Mouse (Mus musculus) heart, embryonic 11.5 days (tissue): ENCODE data around the gene Stac3. TPM values are rescaled to one million over a fixed set of nuclear protein-coding genes. Genes with fewer than 3 reads are reported as not detected.
A peak's percentile ranks its signal among the peaks of the same experiment; 100 is the strongest.

Experiments used
- ATAC-seq: fragments of 200-750 bp; cut with Nextera tagmentation; replicated peaks from 2 replicates; pipeline ENCODE4 v1.8.0; 2017; ENCODE audit warnings: moderate library complexity; ENCODE audit not compliant: insufficient number of reproducible peaks, low FRiP score, low TSS enrichment
- H3K27ac ChIP-seq: fragments of 300-500 bp; sonication (generic); 2 replicates; pipeline ENCODE4 v1.5.1; 2014; ENCODE audit warnings: mild to moderate bottlenecking, low read depth, low read length
- H3K27me3 ChIP-seq: fragments of 300-500 bp; sonication (generic); 2 replicates; pipeline ENCODE4 v1.6.1; 2014; ENCODE audit warnings: mild to moderate bottlenecking, low read length, mixed read lengths; ENCODE audit not compliant: control insufficient read depth, insufficient read depth
- H3K36me3 ChIP-seq: fragments of 300-500 bp; sonication (generic); 2 replicates; pipeline ENCODE4 v1.6.1; 2014; ENCODE audit warnings: mild to moderate bottlenecking, low read length, moderate library complexity, mixed read lengths; ENCODE audit not compliant: control insufficient read depth, insufficient read depth
- H3K4me1 ChIP-seq: fragments of 300-500 bp; sonication (generic); 2 replicates; pipeline ENCODE4 v1.6.1; 2014; ENCODE audit warnings: low read length; ENCODE audit not compliant: control insufficient read depth, insufficient read depth
- H3K4me2 ChIP-seq: fragments of 300-500 bp; sonication (generic); 2 replicates; pipeline ENCODE4 v1.6.1; 2014; ENCODE audit warnings: mild to moderate bottlenecking, moderate library complexity
- H3K4me3 ChIP-seq: fragments of 300-500 bp; sonication (generic); 2 replicates; pipeline ENCODE4 v1.5.1; 2014; ENCODE audit warnings: low read depth, low read length
- H3K9ac ChIP-seq: fragments of 300-500 bp; sonication (generic); 2 replicates; pipeline ENCODE4 v1.6.1; 2014; ENCODE audit warnings: mild to moderate bottlenecking, low read depth, low read length, moderate library complexity
- H3K9me3 ChIP-seq: fragments of 300-500 bp; sonication (generic); replicated peaks from 2 replicates; pipeline ENCODE4 v1.6.1; 2016; ENCODE audit warnings: low read length; ENCODE audit not compliant: control insufficient read depth
- WGBS: fragments of 180-500 bp; shearing (Covaris S2); extraction: QIAGEN DNeasy Blood & Tissue Kit; methylation state at CpG from one replicate; pipeline ENCODE4 v1.1.7; 2014; ENCODE audit not compliant: insufficient replicate concordance; 5-methylcytosine and 5-hydroxymethylcytosine counted together
- polyA plus RNA-seq: library from polyadenylated mRNA; unstranded; fragments of >200 nt; fragmentation: Nextera tagmentation; extraction: Ambion mirVana; gene quantifications from 2 replicates; pipeline ENCODE4 v1.2.1, GENCODE M21; 2014

The Stac3 gene
- polyA plus RNA-seq, 1 experiment from 2014 or later: 0.30 TPM

DNA sequence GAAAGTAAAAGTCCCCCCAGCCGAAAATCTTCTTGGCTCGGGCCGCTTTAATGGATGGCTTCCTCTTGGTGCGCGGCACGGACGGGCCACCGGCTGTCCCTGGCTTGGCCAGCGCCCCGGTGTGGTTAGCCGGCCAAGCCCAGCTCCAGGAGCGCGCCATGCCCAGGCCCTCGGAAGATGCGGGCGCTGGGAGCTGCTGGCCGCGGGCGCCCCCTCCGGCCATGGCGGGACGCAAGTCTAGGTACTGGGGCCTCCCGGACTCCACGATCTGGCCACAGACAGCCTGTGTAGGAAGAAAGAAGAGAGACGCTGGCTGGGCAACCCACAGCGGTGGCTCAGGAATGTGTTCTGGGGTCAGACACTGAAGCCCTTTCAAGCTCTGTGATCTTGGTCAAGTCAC, 25.2 kb downstream of the Stac3 start:
- ATAC-seq: no peak; the same call in 1 of the 2 replicates
- Histone ChIP-seq H3K9ac (no peak overlapping the region), H3K4me2 (peak overlapping the region; percentile 51), H3K9me3 (no peaks in the 10 kb centered on the region), H3K27ac (no peak overlapping the region), H3K27me3 (peaks cover 87% of the 10 kb centered on the region), H3K36me3 (no peaks in the 10 kb centered on the region), H3K4me1 (peaks cover 14% of the 10 kb centered on the region), H3K4me3 (peak overlapping the region; percentile 29)
- under 1% methylated on average over 26 of the region's 26 CpGs for WGBS

DNA sequence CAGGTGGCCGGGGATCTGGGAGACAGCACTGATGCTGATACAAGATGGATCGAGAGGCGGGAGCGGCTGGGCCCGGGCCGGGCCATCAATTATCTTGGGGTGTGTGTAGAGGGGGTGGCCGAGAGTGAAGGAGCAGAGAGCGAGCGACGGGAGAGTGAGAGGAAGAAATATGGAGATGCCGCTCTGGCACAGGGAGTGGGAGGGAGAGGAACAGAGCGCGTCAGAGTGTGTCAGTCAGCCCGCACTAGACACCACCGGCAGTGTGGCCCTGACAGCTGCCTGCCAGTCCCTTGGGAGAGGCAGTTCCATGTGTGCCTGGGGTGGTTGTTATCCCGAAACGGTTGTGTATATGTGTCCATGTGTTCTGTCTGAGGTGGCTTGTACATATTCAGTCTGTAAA, 26.0 kb downstream of the Stac3 start:
- H3K9me3 ChIP-seq: no peaks in the 10 kb centered on the region
- no peak overlapping the region for H3K9ac ChIP-seq
- peaks cover 13% of the 10 kb centered on the region for H3K4me1 ChIP-seq
- 0 out of 2 replicates have a peak, but pooled peaks have one; percentile 37 for ATAC-seq
- H3K4me3 ChIP-seq: no peak overlapping the region
- H3K4me2 ChIP-seq: no peak overlapping the region
- 3% methylated on average over 17 of the region's 17 CpGs for WGBS
- no peak overlapping the region for H3K27ac ChIP-seq
- H3K27me3 ChIP-seq: peaks cover 95% of the 10 kb centered on the region
- no peaks in the 10 kb centered on the region for H3K36me3 ChIP-seq

DNA sequence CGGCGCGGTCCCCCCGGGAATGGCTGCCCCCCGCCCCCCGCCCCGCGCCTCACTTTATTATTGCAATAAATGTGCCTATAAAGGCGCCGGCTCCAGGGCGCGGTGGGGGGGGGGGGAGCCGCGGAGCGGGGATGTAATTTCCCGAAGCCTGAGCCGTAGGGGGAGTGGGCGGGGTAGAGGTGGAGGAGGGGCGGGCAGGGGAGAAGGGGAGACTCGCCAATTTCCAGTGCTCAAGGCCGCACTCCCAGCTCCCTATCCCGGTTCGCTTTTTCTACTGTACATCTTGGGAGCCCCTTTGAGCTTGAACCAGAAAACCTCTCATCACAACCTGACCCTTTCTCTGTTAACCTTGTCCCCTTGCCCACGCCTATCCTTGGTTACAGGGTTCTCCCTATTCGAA, 29.5 kb downstream of the Stac3 start:
- no peak overlapping the region; the same call in 1 of the 2 replicates for H3K4me2 ChIP-seq
- H3K36me3 ChIP-seq: no peaks in the 10 kb centered on the region
- no peaks in the 10 kb centered on the region for H3K9me3 ChIP-seq
- peaks cover 22% of the 10 kb centered on the region for H3K4me1 ChIP-seq
- H3K27me3 ChIP-seq: peaks cover 100% of the 10 kb centered on the region
- no peak overlapping the region for H3K4me3 ChIP-seq
- H3K9ac ChIP-seq: no peak overlapping the region
- under 1% methylated on average over 22 of the region's 25 CpGs for WGBS
- H3K27ac ChIP-seq: no peak overlapping the region
- ATAC-seq: no peak

DNA sequence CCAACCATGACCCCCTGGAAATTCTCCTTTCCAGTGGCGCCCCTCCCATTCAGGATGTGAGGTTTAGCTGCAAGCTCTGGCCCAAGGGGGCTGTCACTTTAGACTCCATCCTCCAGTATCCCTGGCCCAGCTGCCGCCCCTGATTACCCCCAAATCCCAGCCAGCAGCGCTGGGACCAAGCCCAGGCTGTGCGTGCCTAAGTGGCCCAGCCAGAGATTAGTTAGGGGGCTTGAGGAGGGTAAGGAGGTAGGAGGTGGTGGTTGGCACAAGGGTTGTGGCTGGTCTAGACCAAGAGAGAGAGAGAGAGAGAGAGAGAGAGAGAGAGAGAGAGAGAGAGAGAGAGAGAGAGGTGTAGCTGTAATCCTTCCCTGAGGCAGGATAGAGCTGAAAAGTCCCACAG, 30.1 kb downstream of the Stac3 start:
- Histone ChIP-seq H3K4me1 (peaks cover 19% of the 10 kb centered on the region), H3K4me3 (no peak overlapping the region), H3K27ac (no peak overlapping the region), H3K9ac (no peak overlapping the region), H3K4me2 (no peak overlapping the region), H3K36me3 (no peaks in the 10 kb centered on the region), H3K27me3 (peaks cover 100% of the 10 kb centered on the region), H3K9me3 (no peaks in the 10 kb centered on the region)
- no peak for ATAC-seq
- 1% methylated on average over 4 of the region's 4 CpGs for WGBS

DNA sequence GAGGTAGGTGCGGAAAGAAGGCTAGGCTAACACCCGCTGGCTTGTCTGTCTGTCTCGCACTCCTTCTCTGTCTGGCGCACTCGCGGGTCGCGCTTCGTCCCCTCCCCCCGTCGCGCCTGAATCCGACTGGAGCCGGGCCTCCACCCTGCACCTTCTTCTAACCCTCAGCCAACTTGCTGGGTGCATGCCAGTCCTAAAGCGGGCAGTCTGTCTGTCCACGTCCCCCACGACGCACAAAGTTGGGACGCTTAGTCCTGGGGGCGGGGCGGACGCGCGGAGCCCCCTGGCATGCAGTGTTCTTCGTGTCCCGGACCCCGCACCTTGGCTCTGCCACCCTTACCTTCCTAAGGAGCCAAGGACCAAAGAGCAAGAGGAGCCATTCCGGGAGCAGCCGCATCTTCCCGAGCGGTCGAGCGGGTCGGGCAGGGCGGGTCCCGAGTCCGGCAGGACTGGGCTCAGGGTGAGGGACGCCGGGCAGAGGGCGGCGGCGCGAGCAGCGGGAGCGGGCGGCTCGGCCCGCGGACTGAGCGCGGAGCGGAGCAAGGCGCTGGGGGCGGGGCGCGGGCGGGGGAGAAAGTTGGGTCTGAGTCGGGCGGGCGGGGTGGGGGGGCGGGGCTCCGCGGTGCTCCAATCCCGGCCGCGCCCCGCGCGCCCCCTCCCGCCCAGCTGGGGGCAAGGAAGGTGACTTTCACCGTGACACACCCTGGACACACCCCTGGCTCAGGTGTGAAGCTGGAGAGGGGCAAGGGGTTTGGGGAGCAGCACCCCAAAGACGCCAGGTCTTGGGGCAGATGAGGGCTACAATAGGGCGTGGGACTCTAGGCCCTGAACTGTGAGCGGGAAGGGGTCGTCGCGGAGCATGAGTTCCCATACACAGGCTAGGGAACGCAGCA, 32.8 kb downstream of the Stac3 start, which contains the start of gene Nxph4:
Nxph4 (minus strand) TSS at position 524 of the 893 bp plus-strand sequence.
- no peak for ATAC-seq
- Histone ChIP-seq H3K9ac (peak within 1 kb of the TSS; percentile 54), H3K4me2 (peak within 1 kb of the TSS; percentile 67), H3K27me3 (peaks cover 76% of the 10 kb centered on the region), H3K4me1 (peaks cover 13% of the 10 kb centered on the region), H3K27ac (no peak within 1 kb of the TSS), H3K36me3 (peaks cover 1% of the 10 kb centered on the region; the same call in 1 of the 2 replicates), H3K9me3 (no peaks in the 10 kb centered on the region), H3K4me3 (peak within 1 kb of the TSS; percentile 41)
- WGBS: 1% methylated on average over 60 of the region's 78 CpGs

DNA sequence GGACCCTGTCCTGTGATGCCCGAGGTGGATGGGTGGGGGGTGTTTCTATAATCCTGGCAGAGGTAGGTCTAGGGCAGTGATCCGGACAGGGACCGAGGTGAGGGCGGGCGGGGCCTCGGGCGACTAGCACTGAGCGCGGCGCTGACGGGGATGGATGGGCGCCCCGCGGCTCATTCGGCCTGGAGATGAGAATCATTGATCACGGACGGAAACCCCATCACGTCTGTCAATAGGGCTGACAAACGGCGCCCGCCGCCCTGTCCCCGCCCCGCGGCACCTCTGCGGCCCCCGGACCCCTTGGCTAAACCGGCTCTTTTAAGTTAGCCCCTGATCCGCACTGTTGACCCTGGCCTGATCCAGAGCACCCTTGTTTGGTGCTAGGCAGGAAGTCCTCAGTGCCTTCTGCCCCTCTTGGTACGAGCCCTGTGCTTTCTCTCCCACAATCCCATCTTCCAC, 33.5 kb downstream of the Stac3 start:
- H3K4me1 ChIP-seq: peaks cover 13% of the 10 kb centered on the region
- WGBS: 1% methylated on average over 30 of the region's 30 CpGs
- no peak overlapping the region for H3K27ac ChIP-seq
- peaks cover 4% of the 10 kb centered on the region; the same call in 1 of the 2 replicates for H3K36me3 ChIP-seq
- H3K4me3 ChIP-seq: peak overlapping the region; percentile 41; the same call in 1 of the 2 replicates
- H3K4me2 ChIP-seq: peak overlapping the region; percentile 67
- ATAC-seq: no peak
- no peaks in the 10 kb centered on the region for H3K9me3 ChIP-seq
- no peak overlapping the region for H3K9ac ChIP-seq
- peaks cover 69% of the 10 kb centered on the region for H3K27me3 ChIP-seq

DNA sequence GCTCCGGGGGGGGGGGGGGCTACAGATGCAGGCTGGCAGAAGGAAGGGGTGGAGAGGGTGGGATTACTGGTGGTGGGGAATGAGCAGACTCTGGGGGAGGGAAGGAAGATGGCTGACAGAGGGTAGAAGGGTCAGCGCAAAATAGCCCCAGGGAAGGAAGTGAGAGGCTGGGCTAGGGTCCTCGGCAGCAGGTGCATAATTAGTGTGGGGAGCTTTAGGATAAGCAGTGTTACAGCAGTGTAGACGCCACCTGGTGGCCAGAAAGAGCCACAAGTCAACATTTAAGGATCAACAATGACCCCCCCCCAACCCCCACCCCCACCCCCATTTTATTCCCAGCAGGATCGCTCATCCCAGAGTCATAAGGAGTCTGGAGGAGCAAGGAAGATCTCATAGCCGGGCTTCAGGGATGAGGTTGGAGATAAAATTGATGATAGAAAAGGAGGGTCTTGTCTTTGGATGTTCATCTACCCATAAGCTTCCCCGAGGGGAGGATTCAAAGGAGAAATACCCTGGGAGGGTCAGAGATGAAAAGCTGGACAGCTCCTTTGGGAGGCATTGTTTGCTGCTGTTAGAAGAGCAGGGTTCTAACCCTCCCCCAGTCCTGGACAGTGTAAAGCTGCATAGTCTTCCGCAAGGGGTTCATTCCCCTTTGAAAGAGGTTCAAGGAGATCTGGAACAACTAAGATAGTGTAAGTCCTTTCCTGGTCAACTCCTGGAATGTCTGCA, 35.3 kb downstream of the Stac3 start:
- Histone ChIP-seq H3K27me3 (peaks cover 51% of the 10 kb centered on the region), H3K4me3 (no peak overlapping the region), H3K9ac (no peak overlapping the region), H3K9me3 (no peaks in the 10 kb centered on the region), H3K4me2 (no peak overlapping the region), H3K36me3 (peaks cover 12% of the 10 kb centered on the region), H3K27ac (no peak overlapping the region), H3K4me1 (peaks cover 10% of the 10 kb centered on the region)
- WGBS: 11% methylated on average over 8 of the region's 8 CpGs
- ATAC-seq: no peak

DNA sequence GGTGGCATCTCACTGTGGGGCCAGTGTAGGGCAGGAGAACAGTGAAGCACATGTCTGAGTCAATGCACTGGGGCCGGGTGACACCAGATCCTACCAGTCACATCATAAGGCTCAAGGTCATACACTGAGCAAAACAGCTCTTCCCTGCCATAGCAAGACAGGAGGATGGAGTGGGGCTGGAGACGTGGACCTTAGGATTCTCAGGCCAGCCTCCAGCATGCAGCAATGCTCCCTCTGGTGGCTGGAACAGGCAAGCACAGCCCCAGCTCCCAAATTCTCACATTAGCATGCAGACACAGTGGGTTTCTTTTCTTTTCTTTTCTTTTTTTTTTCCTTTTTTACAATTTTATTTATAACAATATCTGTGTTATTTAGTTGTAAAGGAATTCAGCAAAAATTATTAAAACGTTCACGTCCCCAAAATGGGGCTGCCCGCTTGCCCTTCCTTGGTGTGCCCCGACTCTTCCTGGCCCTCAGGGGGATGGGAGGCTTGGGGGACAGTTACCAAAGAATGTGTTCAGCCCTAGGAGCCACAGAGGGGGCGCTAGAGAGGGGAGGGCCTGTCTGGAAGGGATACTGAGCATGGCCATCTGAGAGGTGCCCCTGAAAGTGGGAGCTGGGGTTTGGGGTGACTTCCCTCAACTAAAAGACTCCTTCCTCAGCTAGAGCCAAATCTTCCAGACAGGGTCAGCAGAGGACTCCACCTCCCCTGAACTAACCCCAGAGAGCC, 36.5 kb downstream of the Stac3 start:
- 24% methylated on average over 7 of the region's 7 CpGs for WGBS
- no peaks in the 10 kb centered on the region for H3K9me3 ChIP-seq
- H3K9ac ChIP-seq: no peak overlapping the region
- no peak overlapping the region for H3K27ac ChIP-seq
- peaks cover 10% of the 10 kb centered on the region for H3K4me1 ChIP-seq
- H3K4me2 ChIP-seq: no peak overlapping the region
- peaks cover 17% of the 10 kb centered on the region for H3K36me3 ChIP-seq
- 0 out of 2 replicates have a peak, but pooled peaks have one; percentile 27 for ATAC-seq
- no peak overlapping the region for H3K4me3 ChIP-seq
- H3K27me3 ChIP-seq: peaks cover 38% of the 10 kb centered on the region
